Mouse (Mus musculus) right cerebral cortex, postnatal 4 days (tissue): ENCODE measurements at regions not wholly inside any gene's neighbourhood (a gene's known extent, or its start where the extent isn't known, plus 50 kb on each side); places are given as distances from the start of the nearest gene placed in this dataset.
A peak's percentile ranks its signal among the peaks of the same experiment; 100 is the strongest.

ENCODE experiments used
- DNase-seq: peaks from one replicate; pipeline ENCODE4 v3.0.0-alpha.2; 2022

DNA sequence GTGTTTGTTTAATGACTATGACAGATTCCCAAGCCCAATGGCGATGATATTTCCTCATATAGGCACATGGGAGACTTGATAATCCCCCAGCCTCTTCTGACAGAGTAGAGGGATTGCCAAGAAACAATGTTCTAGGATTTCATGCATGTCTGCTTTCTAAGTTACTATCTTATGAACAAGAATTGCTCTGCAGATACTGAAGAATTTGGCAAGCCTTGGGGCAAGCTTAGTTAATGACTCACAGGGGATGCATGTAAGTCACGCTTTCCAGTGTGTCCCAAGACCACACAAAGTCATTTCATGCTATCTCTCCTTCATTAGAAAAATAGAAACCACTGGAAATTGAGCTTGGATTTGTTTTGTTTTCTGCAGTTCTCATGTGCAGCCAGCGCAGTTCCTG, 376.2 kb downstream of the Dcdc2c start:
- no peak for DNase-seq

DNA sequence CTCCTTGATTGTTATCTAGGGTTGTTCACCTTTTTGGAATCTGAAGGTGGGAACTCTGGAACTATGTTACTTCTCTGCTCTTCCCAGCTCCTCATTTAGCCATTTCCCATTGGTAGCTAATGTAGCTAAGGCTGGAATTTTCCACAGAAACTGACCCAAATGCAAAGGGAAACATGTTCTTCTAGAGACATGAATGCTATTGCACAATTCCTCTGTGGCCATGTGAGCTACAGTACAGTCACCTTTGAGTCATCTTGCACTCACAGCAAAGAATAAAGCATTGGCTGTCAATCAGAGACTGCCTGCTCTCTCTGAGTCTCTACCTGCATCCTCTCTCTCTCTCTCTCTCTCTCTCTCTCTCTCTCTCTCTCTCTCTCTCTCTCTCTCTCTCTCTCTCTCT, 378.1 kb downstream of the Dcdc2c start:
- no peak for DNase-seq

DNA sequence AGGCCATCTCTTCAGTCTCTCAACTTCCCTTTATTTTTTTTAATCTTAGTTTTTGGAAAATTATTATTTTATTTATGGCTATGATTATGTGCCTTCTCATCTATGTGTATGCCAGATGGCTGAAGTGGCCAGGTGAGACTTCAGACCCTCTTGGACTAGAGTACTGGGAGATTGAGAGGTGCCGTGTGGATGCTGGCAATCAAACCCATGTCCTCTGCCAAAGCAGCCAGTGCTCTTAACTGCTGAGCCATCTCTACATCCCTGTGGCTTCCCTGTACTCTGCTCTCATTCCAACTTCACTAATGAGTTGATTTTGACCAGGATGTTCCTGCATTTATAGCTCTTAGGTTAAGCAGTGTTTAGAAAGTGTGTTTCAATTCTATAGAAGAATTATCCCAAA, 393.4 kb downstream of the Dcdc2c start:
- DNase-seq = no peak

DNA sequence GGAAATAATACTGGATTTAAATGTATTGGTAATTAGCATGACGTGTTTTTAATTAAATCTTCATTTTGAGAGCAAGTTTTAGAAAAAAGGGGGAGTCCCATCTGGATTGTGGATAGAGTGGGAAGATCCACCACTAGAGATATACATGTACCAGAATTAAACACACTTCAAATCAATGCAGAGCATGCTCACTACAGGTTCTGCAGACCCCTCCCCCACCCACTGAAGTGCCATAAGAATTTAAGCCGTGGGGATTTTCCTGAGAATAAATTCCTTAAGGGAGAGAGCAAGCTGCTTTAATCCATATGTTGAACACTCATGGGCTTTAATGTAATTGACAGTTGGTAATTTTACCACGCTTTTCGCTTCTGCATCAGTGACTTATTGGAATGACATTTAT, 401.4 kb downstream of the Dcdc2c start:
- peak; percentile 41 for DNase-seq

DNA sequence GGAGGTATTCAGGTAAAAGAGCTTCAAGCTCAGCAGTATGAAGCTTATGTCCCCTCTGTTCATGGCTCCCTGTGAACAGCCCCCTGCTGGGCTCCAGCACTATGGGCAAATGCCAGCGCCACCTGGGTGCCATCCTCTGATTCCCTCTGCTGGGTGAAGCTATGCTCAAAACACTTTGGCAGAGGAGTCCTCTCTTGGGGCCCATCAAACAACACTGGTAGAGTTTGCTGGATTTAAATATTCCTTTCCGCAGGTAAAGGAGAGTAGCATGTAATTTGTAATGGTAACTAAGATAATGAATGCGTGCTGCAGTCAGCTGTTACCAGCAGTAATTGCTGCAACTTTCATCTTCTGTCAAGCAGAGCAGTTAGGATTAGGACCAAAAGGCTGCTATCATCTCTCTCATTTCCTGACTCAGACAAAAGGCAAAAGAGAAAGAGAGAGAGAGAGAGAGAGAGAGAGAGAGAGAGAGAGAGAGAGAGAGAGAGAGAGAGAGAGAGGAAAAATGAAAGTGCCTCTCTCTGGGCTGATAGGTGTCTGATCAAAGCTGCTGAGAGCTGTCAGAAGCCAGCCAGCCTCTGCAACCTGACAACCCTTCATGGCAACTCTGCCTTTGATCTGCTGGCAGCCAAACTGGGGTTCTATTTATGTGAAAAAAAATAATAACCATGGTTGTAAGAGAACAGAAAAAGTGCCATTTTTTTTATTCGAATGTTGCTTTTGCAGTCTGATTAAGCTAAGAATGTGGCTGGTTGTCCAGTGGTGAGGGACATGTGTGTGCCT, 416.2 kb downstream of the Dcdc2c start:
- peak; percentile 3 for DNase-seq

DNA sequence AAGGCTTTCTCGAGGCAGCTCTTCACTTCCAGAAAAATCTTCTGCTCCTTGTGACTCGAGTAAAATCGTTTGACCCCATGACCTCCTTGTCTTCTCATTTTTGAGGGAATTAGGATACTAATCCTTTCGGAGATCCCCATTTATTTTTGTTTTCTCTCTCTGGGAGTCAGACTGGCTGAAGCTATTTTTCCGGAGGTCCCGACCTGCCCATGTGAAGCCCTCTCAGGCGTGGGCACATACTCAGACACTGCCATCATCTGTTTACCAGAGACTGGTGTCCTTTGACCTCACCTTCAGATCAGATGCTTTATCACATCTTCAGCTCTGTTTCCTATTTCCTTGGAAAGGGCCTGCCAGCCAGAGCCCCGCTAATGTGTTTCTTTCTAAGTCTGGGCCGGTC, 429.4 kb downstream of the Dcdc2c start:
- DNase-seq = no peak

DNA sequence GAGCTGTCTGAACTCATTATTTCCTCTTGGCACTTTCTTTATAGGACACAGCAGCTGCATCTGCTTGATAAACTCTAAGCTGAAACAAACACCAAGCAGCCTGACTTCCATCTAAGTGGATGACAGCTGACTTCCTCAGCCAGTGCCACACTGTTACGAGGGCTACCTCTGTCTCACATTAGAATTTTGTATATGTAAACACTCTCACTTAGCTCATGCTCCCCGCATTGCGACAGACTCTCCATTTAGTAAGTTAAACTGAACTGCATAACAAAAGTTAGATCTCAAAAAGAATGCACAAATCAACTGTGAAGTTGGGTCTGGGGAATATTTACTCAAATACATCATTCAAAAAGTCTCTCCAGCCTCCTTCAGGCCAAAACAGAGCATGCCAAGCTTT, 432.1 kb downstream of the Dcdc2c start:
- DNase-seq = no peak

DNA sequence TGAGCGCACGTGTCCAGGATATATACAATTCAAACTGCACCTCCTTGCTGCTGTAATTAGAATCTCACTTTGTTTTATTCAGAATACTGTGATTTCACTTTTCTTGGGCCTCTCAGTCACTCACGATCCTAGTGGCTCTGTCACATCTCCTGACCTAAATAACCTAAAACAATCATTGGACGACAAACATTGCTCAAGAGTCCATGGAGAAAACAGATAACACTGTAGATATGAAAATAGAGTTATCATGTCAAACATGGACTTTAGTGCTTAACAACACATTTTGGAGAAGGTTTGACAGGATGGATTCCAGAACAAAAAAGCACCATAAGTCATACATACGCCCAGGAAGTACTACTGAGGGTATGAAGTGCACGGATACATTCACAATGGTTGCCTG, 461.5 kb downstream of the Dcdc2c start:
- no peak for DNase-seq

DNA sequence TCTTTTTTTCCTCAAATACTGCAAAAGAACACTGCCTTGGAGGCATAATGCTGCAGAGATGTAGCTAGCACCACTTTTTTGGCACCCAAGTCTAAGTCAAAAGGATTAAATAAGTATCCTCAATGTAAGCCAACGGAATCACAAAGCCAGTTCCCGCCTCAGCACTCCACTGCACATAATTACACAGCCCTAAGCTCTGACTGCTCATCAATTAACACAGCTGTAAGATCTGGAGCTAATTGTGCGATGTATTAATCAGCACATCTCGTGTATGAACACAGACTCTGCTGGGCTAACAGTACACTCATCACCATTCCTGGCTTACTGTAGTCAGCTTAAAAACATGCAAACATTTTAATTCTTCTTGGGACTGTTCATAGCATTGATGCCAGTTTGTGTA, 466.7 kb downstream of the Dcdc2c start:
- DNase-seq = no peak

DNA sequence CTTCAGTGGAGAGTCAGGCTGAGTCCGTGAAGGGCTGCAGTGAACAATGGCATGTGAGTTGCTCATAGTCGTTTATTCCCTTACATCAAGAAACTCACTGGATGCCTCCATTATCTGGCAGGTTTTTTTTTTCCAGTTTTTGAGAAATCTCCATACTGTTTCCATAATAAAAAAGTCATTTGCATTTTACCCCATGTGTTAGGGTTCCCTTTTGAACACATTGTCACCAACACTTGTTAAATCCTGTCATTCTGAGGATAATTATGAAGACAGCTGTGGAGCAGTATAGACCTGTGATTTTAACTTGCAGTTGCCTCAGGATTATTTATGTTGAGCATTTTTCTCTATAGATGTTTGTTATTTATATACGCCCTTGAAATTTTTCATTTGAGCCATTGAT, 475.6 kb downstream of the Dcdc2c start:
- DNase-seq = no peak

DNA sequence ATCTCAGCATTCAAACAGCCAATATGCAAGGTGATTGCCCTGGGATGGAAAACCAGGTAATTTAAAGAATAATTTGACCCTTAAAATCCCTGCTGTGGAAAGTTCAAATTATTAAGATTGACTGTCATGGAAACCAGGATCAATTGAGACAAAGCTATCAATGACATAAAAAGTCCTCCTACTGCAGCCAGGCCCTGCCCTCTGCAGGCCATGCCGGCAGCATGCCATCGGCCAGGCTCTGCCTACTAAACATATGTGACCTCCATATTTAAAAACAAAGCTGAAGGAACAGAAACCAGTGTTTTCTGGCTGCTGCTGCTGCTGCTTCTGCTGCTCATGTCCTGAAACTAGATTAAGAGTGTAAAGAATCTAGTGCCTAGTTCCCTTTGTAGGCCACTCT, 483.6 kb downstream of the Dcdc2c start:
- no peak for DNase-seq

DNA sequence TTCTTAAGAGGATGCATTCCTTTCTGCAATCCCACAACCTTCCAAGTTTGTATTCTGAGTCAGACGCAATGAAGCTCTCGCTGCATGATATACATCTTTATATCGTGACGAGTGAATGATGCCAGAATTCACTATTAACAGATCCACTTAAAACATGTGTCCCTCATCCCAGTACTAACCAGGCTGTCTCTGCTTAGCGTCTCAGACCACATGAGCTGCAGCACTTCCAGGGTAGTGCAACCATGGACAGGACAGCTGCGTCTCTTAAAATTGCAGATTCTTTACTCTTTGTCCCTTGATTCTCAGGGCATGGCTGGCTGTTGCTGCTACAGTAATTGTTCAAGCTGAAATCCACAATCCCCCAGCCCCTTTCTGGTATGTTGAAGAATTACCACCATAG, 491.9 kb downstream of the Dcdc2c start:
- DNase-seq = no peak

DNA sequence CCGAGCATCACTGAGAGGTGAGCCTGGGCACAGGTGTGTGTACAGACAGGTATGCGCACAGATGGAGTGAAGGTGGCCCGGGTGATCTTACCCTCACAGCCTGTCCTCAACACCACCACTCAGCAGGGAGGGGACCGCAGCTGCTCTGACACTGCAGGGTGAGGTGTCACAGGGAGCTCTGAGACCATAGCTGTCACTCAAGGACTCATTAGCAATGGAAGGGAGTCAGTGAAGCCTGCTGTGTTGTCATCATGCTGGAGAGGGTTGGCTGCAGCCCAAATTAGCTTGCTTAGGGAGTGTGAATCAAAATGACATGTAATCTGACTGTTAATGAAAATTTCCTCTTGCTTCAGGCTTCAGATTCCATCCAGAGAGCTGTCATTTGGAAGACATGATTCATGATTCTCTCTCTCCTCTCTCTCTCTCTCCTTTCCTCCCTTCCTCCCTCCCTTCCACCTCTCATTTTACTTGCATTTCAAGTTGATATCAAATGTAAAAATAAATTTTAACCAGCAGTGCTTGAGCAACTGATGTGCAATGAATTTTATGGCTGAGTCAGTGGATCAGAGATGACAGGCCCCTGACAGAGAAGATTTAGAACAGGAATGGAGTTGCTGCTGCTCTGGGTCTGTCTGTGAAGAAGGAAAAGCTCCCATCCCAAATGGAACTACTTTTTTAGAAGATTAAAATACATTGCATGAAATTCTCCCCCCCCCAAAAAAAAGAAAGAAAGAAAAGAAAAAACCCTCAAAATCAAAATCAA, 496.5 kb downstream of the Dcdc2c start:
- DNase-seq = peak; percentile 71

DNA sequence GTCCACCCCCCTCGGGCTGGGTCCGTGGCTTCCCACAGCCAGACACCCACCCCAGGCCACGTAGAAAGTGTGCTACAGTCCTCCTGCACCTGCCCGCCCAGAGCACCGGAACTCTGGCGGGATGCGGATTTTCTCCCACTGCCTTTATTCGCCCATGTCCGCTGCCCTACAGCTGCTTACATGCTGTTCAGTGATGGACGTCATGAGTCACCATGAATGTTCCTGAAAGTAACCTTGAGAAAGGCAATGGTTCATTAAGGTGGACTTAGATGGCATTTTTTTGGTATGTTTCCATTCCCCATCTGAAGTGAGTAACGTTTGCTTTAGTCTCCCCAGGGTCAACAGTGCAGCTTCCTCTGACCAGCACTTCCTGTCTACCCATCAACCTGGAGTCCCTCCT, 497.8 kb downstream of the Dcdc2c start:
- DNase-seq = no peak

DNA sequence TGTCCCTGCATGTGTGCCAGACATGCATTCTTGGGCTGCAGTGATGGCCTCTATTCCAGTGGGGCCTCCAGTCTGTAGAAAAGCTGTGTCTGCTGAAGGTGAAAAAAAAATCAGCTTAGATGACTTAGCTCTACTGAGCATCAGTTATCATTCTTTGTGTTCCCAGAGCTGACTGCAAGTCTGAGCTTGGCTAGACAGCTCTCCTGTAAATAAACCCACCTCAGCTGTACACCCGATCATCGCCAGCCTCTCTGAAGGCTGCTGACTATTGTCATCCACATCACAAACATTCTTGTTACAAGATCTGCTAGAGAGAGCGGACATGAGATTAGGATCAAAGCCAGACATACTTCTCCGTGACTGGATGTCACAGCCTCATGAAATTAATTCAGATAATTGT, 504.2 kb downstream of the Dcdc2c start:
- no peak for DNase-seq

DNA sequence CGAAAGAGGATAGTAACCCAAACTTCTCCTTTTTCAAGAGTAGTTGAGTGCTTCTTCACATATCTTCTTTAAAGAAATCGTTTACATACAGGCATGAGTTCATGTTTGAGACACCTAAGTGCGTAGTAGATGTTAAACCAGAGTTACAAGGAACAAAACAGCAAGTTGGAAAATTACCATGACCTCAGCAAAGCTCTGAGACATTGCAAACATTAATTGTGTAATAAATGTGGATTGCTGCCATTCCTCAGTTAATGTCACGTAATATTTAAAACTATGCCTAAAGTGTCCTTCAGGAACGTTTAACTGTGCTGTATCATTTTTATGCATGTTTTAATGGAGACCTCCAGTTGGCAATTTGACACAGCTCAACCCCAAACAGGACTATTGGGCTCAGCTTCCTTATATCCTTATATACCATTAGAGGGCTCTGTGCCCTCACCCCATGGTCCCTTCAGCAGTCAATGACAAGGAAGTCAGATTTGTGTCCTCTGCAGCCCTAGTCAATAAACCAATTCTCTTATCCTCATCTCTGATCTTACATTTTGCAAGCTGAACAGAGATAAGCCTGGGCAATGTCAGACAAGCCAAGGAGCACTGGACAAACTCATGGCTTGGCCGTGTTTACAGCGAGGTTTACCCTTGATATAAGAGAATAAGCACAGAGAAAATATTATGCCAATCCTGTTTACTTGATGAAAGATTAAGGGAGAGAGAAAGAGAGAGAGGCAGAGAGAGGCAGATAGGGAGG, 513.9 kb downstream of the Dcdc2c start:
- no peak for DNase-seq

DNA sequence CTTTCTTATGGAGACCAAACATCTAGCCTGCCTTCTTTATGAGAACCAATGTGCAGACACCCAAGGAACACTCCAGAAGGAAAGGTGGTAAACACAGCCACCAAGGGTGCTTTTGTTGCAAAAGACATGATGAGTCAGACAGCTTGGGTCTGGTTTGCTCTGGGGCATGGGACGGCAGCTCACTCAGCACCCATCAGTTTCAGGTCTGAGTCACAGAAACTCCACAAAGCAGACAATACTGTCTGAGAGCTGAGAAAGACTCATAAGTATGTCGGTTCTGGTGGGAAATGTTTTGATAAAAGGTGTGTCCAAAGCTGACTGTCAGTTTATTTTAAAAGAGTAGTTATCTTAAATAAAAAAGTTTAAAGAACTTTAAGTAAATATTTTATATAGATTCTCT, 553.0 kb downstream of the Dcdc2c start:
- no peak for DNase-seq

DNA sequence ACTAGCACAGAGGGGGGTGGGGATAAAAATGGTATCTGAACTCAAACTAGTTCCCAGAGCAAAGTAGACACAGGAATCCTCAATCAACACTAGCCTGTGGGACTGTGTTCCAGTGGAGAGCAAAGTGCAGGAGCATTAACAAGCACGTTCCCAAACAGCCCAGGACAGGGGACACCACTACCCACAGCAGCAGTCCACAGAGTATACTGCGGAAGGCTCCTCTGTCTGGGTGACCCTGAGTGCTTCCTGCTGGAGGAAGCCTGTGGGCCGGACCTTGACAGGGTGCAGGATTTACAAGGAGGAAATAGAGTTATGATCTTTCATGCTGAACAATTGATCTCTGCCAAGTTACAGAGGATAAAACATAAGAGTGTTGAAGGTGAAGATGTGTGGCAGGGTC, 560.0 kb downstream of the Dcdc2c start:
- no peak for DNase-seq

DNA sequence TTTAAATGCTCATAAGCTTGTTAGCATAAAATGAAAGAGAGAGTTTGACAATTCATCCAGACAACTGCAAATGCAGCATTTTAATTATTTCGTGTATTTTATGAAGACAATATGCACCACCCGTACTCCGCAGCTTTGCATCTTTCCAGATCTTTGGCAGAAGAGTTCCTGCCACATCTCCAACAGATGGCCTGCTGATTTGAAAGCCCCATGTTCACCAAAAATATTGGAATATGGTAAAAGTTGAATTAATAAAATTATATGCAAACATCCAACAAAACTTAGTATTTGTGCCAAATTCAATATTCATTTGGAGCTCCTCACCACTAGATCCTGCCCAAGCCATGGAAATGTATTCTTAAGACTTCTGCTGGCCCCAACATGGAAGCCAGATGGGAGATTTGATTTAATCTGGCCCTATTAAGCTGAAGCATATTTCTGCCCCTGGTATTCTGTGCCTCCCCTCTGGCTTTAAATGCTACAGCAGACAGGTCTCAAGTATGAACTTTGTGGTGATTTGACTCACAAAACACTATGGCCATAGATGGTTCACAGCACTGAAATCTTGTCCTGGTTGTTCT, 567.8 kb downstream of the Dcdc2c start:
- DNase-seq = no peak

DNA sequence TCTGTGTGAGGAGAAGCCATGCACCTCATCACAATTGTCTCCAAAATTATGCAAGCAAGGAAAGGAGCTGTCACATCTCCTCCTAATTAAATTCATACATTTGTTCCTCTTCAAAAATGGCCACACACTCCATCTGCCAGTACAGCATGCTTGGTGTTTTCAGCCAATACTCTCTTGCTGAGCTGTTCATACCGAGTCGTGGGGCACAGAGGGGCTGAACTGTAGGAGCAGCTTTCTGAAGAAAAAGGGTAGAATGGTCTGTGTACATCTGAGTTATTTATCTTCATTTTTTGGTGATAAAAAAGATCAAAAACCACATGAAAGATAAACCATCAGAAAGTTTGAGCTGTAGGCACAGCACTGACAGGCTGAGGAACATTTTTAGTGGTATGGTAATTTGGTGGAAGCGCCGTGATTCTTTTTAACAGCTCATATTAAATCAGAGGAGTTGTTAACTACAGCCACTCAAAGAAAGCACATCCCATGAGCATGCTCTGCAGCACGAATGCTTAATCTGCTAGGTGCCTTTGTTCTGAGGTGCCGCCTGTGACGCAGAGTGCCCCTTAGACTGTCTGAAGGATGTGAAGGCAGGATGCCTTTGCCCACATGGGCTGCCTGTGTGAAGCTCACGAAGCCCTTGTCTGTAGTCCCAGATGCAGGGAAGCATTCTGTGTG, 573.8 kb downstream of the Dcdc2c start:
- DNase-seq = peak; percentile 42

DNA sequence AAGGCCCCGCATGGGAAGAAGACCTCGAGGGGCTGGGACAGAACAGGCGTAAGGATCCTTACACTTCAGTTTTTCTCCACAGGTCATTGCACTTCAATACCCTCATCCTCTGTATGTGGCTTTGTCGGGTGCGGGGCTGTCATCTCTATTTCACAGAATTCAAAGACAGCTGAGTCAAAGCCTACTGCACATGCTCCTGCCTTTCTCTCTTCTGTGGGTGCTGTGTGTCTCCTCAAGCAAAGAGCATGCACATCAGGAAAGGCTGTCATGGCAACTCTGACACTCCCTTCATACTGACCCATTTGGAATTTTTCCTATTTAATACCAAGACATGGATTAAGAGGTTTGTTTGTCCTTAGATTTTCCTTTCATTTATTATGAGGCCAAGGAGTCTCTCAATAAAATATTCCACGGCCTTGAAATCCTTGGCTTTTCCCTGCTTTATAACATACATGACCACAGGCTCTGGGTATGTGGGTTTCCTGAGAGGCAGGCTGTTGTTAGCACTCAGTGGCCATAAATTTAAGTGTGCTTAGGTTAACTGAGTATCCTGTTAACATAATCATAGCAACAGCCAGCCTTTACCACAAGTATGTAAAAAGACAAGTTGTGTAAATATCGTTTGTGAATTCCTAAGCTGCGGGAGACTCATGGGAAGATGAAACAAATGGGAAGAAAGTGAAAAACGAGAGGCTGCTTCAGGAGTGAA, 574.5 kb downstream of the Dcdc2c start:
- DNase-seq = peak; percentile 10

DNA sequence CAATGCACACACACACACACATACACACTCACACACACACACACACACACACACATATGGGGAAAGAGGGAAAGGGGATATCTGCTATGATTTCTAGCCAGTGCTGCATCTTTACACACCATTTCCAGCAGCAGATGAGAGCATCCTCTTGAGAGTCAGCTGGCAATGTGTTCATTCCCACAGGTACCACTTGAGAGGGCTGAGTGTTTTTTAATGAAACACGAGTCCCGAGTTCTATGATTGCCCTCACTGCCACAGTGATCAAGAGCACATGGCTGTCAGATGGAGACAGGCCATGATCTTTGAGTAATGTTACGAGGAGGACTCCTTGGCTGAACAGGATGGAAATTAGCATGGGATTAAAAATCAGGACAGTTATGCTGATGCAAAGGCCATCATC, 589.3 kb downstream of the Dcdc2c start:
- DNase-seq = no peak
